Mouse (Mus musculus): ENCODE measurements at regions not wholly inside any gene's neighbourhood (a gene's known extent, or its start where the extent isn't known, plus 50 kb on each side); places are given as distances from the start of the nearest gene placed in this dataset.

DNA sequence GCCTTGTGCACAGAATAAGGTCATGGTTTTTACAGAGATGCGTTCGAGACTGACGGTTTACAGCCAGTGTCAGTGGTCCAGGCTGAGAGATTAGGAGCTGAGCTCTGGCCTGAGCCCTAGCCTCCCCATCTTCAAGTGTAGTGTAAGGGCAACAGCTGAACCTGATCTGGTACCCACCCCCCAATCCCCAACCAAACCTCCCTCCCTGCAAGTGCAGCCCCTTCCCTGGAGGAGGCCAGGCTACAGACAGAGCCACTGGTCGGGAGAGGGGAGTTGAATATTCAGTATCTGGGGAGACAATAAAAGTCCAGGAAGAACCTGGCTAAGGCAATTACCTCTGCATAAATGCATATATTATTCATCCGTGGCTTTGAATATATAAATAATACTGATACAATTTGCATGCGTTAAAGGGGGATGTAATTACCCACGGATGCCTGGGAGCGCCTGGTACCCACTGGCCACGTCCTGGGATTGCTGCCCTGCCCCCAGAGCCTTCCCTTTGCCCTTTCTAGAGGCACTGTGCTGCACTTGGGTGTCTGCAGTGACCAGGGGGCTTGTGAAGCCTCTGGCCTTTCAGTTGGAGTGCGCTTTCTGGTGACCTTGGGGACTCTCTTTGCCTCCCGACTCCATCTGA lies 95.5 kb upstream of the Mvb12b start:
- no peak for DNase-seq (ENCODE audit: low spot score in 2 of 2)

DNA sequence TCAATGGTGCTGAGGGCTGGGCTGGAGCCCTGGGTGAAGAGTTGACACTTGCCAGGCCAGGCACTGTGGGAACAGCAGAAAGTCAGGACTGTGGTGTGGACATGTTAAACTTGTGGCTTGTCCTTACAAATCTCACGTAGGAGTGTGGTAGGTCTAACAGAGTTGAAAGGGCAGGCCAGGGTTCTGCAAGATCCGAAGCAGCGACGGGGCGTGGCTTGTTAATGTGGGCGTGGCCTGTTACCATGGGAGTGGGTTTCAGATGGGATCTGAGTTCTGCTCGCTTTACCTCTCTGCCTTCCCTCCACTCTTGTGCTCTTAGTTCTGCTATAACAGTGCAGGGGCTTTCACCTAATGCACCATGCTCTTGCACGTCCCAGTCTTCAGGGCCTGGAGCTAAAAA lies 94.2 kb upstream of the Mvb12b start:
- DNase-seq (ENCODE audit: low spot score in 2 of 2): no peak

DNA sequence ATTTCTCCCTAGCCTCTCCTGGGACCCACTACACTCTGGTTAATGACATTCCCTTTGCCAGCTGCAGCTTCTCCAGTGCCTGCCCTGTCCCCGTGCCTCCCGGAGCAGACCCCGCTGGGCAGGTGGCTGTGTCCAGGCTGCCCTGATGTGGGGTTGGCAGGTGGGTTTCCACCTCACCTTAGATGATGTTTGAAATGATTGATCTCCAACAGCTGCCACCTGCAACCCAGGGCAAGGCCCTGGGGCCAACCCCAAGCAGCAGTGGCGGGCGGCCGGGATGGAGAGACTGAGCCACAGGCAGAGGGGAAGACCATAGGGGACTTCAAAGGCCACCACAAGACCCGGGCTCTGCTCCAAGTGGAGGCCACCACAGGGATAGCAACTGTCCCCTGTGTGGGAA lies 93.6 kb upstream of the Mvb12b start:
- no peak for DNase-seq (ENCODE audit: low spot score in 2 of 2)

DNA sequence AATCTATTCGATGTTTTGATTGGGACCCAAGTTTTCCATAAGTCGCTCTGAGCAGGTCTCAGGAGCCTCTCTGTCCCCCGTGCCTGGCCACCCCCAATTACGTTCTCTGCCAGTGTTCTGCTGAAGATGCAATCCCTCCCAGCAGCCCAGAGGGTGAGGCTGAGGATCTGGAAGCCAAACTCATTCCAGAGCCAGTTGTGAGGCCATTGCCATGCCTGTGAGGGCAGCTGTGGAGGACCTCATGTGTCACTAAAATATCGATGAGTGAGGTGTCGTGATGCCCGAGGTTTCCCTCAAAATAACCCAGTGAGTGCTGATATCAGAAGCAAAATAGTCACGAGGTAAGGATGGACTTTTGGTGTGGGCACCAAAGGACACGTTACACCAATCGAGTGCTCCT lies 93.1 kb upstream of the Mvb12b start:
- DNase-seq (ENCODE audit: low spot score in 2 of 2): no peak

DNA sequence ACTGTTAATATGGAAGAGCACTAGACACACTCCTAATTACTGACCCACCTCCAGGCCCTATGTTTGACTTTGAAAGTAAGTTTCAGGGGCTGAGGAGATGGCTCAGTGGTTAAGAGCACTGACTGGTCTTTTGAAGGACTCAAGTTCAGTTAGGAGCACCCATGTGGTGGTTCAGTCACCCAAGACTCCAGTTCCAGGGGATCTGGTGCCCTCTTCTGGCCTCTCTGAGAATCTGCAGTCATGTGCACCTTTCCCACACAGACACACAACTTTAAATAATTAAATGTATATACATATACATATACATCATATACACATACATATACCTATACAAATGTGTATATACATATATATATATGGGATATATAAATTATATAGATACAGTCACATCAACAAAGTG lies 91.5 kb upstream of the Mvb12b start:
- DNase-seq (ENCODE audit: low spot score in 2 of 2): no peak

DNA sequence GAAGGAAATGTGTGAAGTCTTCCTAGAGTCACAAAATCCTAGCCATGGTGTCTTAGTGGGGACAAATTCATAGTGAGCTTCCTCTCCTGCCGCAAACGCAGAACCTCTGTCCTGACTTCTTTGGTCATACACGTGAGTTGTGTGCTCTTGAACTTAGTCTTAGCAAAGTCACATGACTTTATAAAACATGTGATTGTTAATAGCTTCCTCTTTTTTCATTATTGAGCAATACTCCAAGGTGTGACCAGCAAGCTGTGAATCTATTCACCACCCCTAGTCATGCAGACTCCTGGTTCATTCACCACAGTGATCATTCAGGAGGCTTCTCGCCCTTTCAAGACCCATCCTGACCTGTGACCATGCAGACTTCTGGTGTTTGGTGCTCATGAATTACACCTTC lies 90.8 kb upstream of the Mvb12b start:
- DNase-seq (ENCODE audit: low spot score in 2 of 2): no peak

DNA sequence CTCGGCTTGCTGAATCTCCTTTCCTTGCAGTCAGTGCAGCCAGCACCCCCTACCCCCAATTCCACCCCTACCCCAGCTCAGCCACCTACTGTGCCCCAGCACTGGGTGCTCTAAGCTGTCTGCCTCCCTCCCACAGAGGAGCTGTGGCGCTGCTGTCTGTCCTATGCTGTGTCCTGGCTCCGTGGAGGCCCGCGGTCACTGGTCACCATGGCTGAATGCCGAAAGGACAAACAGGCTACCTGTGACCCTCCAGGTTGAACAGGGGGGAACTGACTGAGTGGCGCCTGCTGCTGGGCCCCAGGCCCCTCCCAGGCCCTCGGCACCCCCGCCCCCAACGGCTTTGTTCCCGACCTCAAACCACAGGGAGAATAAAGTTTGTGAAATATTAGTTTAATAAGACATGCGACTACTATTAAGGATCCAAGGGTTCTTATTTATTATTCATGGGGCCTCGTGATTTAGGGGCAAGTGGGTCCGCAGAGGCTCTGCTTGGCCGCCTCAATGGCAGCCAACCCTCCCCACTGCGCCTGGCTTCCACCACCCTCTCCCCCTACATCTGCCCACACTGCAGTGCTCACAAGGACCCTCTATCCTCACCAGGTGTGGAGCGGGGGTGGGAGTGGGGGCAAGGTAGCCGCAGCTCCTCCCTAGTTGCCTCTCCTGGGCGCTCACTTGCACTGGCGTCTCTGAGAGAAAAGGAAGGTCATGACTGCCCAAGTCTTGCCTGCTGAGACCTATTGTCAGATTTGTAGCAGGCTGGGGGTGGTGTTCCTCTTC lies 90.0 kb upstream of the Mvb12b start:
- no peak for DNase-seq (ENCODE audit: low spot score in 2 of 2)

DNA sequence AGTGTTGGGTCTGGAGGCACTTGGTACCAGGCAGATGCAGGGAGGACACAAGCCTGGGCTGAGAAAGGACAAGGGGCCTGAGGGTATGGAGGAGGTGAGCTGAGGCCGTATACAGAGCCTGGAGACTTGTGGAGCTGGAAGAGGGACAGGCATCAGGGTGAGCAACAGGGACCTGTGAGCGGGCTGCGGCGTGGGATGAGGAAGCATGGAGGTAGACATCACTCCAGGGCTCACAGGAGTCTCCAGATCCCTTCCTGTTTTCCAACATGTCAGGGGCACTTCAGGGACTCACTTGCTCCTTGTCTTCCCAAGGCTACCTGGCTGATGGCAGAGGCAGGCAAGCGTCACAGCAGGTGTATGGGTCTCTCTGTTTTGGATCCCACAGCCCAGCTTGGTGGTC lies 89.4 kb upstream of the Mvb12b start:
- DNase-seq (ENCODE audit: low spot score in 2 of 2): no peak

DNA sequence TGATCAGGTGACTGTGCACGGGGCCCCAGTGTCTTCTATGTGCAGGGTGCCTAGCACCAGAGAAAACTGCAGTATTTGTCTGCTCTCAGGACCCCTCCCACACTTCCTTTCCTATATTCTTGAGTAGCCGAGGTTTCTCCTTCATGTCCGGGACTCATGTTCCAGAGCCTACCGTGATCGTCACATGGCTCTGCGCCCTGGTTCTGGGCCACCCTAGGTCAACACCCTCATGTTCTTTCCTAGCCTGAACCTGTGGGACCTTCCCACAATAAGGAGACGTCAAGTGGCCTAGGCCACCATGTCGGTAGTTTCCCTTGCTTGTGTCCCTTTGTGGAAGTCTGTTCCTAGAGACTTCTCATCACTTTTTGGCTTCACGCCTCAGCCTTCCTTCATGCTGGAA lies 88.4 kb upstream of the Mvb12b start:
- DNase-seq (ENCODE audit: low spot score in 2 of 2): no peak

DNA sequence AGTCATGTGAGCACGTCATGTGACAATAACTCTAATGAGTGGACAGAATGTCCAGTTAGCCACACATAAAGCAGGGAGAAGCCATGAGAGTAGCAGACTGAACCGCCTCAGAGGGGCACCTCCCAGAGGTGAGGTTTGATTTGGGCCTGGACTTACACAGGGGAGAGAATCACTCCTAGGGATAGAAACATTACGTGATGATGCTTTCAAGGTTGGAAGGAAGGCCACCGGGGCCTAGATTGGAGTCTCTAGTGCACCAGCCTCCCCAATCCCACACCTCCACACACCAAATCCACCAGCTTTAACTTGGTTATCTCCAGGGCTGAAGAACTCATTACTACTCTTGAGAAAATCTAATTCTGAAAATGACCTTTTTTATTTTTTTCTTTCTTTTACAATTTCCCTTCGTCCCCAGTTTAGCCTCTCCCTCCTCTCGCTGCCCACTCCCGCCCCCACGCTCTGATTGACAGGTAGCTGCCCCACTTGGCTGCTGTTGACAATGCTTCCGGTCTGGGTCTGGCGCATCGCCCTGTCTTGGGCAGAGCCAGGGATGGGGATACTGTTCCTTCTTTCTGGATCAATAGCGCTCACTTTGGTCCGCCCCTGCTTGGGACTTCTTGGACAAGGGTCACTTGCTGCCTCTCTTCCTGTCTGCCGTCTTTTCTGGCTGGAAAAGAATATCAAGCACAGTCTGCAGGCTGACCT lies 87.8 kb upstream of the Mvb12b start:
- DNase-seq (ENCODE audit: low spot score in 2 of 2): peak in 1 of 2 experiments; percentile 36

DNA sequence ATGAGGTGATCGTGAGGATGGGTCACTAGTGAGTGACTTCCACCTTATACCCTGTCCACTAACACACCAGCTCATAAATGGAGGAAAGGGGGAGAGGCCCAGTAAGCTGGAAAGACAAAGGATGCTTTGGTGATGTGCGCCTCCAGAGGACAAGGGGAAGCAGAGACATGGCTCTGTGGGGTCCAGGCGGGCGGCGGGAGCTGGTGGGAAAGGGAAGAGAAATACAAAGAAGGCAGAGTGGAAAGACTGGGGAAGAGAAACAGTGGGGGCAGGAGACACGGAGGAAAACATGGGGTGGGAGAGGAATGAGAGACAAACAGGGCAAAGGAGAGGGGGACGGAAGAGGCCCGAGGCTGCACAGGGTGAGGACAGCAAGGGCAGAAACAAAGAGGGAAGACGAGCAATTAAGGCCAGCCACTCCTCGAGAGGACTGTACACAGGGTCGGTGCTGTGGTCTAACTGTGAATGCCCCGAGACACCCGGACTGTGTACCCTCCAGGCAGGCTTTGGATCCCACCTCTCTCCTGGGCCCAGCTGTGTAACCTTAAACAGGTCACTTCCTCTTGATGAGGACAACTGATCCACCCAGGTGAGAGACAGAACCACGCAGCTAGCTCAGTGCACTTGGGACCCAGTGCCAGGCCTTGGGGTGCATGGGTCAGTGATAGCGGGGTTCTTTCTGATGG lies 87.1 kb upstream of the Mvb12b start:
- no peak for DNase-seq (ENCODE audit: low spot score in 2 of 2)

DNA sequence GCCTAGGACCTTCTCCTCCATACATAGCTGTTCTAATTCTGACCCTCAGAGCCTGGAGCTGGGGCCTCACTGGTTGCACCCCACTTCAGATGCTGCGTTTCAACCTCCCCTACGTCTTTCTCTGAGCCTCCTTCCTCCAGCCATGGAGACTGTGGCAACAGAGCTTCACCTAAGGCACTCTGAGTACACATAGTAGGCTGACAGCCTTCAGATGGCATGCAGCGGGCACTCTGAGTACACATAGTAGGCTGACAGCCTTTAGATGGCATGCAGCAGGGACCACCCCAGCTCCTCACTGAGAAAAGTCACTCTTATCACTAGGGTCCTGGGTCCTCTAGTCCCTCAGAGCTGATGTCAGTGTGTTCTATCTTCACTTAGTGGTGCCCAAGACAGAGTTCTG lies 86.3 kb upstream of the Mvb12b start:
- DNase-seq (ENCODE audit: low spot score in 2 of 2): no peak

DNA sequence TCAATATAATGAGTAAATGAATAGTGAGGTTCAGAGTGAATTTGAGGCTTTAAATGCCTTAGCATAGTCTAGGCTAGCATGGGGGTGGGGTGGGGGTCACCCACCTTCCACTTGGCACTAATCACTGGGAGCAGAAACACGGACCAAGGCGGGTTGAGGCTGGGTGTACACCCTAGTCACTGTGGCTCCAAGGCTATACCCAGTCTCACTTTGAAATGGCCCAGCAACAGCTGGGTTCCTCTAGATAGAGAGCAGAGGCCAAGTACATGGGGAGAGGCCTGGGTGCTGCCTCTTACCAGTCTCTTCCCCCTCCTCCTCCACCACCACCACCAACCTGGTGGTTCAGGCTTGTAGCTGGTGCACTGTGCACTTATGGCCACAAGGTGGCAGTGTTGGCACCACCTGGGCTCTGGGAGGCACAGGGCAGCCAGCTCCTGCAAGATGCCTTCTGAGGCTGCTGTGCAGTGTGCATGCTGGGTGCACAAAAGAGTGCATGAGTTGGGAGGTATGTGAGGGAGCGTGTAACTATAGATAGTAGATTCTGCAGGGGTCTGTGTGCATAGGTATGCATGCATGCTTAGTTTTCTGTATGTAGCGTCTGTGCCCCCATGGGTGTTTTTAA lies 85.6 kb upstream of the Mvb12b start:
- DNase-seq (ENCODE audit: low spot score in 2 of 2): peak; percentile 83 to 87

DNA sequence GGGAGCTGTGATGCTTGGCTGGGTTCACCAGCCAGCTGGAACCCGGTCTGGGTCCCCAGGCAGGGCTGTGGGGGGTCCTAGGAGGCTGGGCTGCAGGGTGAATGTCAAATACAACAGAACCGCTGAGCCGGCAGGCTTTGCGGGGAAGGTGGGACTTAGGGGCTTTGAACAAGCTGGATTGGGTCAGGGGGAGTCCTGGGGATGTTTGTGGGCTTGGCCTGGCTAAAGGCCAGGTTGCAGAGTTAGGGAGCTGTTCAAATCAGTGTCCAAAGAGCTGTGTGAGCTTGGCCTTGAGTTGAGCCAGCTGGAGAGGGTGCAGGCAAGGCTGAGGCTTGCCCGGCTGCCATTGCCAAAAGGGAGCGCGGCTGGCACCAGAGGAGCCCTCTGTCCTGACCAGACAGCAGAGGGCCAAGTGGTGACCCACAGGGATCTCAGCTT lies 79.3 kb upstream of the Mvb12b start:
- no peak for DNase-seq (ENCODE audit: low spot score in 2 of 2)

DNA sequence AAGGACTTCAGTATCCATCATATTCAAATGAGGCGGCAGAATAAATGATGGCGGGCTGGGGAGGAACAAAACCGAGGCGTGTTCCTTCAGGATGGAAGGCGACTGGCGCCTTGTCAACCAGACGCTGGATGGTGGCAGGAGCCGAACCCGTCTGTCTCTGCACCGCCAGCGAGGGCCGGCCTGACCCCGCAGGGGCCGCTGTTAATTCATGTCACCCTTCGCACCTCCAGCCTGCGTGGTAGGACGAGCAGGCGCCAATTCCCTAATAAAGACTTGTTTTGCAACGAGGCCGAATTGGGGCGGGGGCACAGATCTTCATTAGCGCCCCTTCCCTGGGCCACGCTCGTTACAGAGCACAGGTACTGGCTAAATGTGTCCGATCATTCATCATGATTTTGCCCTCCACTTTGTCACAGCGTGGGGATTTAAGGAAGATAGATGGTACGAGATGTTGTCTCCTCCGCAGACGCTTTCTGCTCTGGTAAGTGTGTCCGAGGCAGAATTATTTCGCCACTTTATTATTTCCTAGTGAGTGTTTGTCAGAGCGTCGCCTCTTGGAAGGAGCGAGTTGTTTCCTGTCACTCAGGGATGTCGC lies 78.7 kb upstream of the Mvb12b start:
- no peak for DNase-seq (ENCODE audit: low spot score in 2 of 2)

DNA sequence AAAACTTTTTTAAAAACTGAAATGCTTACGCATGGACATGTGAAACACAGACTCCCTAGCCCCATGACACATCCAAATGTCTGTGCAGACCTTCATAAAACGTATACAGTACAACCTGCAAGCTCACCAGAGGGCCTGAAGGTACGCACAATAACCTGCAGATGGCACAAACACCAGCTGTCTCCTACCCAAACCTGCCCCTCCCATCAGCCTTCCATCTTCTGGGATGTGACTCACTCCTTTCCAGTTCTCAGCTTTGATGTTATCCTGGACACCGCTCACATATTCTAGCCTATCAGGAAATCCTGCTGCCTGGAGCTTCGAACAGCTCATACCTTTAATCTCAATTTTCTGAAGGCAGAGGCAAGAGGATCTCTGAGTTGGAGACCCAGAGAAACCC lies 76.3 kb upstream of the Mvb12b start:
- DNase-seq (ENCODE audit: low spot score in 2 of 2): no peak

DNA sequence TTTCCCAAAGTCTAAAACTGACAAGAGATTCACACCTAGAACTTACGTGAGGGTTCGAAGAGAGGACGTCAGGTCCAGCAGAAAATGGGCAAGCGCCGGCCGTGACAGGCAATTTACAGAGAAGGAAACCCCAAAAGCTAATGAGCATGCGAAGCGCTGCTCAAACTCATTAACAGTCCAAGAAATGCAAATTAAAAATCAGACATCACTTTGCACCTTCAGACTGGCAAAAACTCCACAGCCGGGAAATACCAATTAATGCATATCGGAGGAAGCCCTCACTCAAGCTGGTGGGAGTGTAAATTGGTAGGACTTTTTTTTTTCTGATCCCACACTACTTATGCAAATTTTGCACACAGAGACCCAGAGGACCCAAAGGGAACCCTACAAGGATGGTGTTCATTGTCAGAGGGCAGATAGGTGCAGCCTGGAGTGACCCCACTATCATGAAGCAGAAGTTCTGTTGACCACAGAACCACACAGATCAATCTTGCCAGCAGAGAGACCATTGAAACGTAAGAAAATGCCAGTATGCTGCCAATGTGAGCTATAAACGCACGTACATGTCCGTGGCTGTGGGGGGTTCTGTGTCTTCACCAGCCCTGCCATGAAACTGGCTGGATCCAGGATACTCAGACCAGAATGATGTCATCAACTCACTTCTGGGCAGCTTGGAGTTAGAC lies 74.8 kb upstream of the Mvb12b start:
- DNase-seq (ENCODE audit: low spot score in 2 of 2): no peak

DNA sequence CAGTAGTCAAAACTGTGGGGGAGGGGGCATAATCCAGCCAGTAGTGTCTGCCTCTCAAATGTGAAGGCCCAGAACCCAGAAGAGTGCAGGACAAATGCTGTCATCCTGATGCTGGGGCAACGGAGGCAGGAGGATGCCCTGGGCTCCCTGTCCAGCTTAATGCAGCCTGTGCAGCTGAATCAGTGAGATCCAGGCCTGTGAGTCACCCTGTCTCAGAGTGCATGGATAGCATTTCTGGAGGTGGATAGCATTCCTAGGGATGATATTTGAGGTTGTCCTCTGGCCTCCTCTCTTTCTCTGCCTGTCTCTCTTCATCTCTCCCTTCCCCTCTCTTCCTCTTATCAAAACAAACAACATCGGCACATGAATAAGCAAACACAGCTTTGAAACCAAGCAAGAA lies 73.8 kb upstream of the Mvb12b start:
- DNase-seq (ENCODE audit: low spot score in 2 of 2): no peak

DNA sequence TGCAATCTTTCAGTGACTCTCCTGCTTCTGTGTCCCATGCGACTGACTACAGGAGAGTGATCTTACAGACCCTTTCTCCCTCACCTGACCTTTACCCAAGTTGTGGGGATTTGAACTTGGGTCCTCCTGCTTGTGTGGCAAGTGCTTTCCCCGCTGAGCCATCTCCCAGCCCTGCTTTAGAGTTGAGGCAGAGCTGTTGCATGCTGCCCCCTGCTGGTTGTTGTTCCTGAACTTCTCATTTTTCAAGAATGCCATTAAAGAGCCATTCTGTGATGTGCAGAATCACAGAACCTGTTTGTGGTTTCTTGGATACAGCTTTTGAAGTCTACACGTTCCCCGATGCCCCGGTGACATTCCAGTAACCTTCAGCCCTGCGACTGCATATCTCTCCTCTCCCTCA lies 70.0 kb upstream of the Mvb12b start:
- peak in 1 of 2 experiments; percentile 24 for DNase-seq (ENCODE audit: low spot score in 2 of 2)

DNA sequence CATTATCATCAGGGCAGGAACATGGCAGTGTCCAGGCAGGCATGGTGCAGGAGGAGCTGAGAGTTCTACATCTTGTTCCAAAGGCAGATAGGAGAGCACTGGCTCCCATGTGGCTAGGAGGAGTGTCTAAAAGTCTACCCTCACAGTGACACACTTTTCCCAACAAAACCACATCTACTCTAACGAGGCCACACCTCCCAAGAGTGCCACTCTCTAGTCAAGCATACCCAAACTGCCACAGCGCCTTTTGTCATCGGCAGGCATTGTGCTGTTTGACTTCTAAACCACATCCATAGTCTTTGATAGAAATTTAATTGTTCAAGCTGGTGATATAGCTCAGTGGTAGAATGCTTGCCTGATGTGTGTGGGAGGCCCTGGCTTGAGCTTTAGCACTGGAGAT lies 56.6 kb upstream of the Mvb12b start:
- DNase-seq (ENCODE audit: low spot score in 2 of 2): no peak

DNA sequence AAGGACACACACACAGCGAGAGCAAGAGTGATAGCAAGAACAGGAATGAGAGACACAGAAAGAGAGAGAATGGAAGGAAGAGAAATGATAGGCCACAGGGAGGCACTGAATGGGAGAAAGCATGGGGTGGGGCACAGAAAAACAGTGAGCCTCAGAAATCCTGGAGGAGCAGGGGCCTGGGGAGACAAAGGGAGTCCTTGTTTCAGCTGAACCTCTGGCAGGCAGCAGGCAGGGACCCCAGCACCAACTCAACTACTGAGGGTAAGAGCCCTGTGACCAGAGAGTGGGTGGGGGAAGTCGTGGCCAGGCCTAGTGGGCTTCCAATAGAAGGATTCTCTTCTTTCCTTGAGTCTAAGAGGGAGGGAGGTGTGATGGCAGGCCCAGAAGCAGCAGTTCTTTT lies 54.3 kb upstream of the Mvb12b start:
- no peak for DNase-seq (ENCODE audit: low spot score in 2 of 2)

Data from frontal cortex, postnatal 36 days (tissue).